Mouse (Mus musculus) bone marrow macrophage, adult 2 months (primary cell): Measurements from ENCODE around the gene Kir3dl2.

ENCODE experiments used
- CTCF ChIP-seq: IDR thresholded peaks from 2 replicates; pipeline ENCODE4 v1.5.1; 2012; ENCODE audit warnings: low read depth, mild to moderate bottlenecking, low read length, moderate library complexity
- POLR2A ChIP-seq: IDR thresholded peaks from 2 replicates; pipeline ENCODE4 v1.6.1; 2012; ENCODE audit warnings: mild to moderate bottlenecking, low read depth, low read length, borderline replicate concordance

DNA sequence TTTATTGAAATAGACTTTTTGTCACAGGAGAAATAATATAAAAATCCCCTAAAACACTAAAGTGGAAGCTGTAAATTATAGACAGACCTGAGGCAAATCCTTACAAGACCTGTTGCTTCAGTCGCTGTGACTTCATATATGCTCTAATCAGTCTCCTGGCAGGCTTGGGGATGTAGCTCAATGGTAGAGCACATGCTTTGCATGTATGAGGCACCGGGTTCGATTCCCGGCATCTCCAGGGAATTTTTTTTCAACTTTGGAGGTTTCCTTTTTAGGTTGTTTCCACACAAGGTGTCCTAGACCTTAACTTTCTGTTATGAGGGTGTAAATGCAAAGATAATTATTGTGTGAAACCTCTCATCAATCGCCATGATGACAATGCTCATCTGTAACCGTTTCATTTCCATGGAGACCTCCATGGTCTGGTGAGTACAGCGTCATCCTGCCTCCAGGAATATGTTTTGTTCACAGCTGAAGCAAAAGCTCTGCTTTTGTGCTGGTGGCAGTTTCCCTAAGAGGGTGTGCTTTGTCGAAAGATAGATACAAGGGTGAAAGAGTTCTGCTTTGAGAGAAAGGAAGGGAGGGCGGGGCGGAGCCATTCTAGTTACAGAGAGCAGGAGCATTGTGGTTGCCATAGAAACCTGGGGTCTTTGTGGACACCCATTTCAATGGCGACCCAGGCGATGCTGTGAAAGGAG lies 46.5 kb upstream of the Kir3dl2 start, which contains the start of gene Tceal3:
- TF ChIP-seq CTCF (no peak), POLR2A (no peak)
